Mouse (Mus musculus) myocyte (in vitro differentiated cells): ENCODE data around the gene Helz.

Experiments
- E2F4 ChIP-seq: IDR thresholded peaks from one replicate; pipeline ENCODE4 v1.6.1; 2011; ENCODE audit warnings: mild to moderate bottlenecking, control low read depth, moderate library complexity; ENCODE audit not compliant: insufficient read depth
- MAX ChIP-seq: IDR thresholded peaks from one replicate; pipeline ENCODE4 v1.6.1; 2011; ENCODE audit warnings: low read depth, mild to moderate bottlenecking, control low read depth
- POLR2A ChIP-seq: IDR thresholded peaks from one replicate; pipeline ENCODE4 v1.6.1; 2011; ENCODE audit warnings: low read depth, mild to moderate bottlenecking, control low read depth, moderate library complexity; ENCODE audit not compliant: insufficient read length
- REST ChIP-seq: IDR thresholded peaks from one replicate; pipeline ENCODE4 v1.6.1; 2011; ENCODE audit warnings: mild to moderate bottlenecking, control low read depth, moderate library complexity; ENCODE audit not compliant: insufficient read depth, insufficient read length
- SRF ChIP-seq: IDR thresholded peaks from one replicate; pipeline ENCODE4 v1.6.1; 2011; ENCODE audit warnings: low read depth; ENCODE audit not compliant: control insufficient read depth, insufficient read length

- TF ChIP-seq POLR2A (no peak), MAX (no peak), SRF (no peak), REST (no peak), E2F4 (no peak)
Observed at GRCm38 (mm10) chr11:107688480-107688879, 140.8 kb downstream of the Helz start.
